Mouse (Mus musculus): ENCODE measurements around the gene Gon7. TPM values are rescaled to one million over a fixed set of nuclear protein-coding genes. Genes with fewer than 3 reads are reported as not detected.

Gon7 gene
- polyA plus RNA-seq, 1 experiment, result 11.0 TPM

GRCm38 (mm10) chr12:102705906-102706640, 51.5 kb downstream of the Gon7 start:
- H3K36me3 ChIP-seq (ENCODE audit: control insufficient read depth, insufficient read depth, low read length), result no peaks in the 10 kb centered on the region
- no peak overlapping the region for H3K27ac ChIP-seq (ENCODE audit: control insufficient read depth, insufficient read depth, low read depth, low read length)
- peaks cover 35% of the 10 kb centered on the region for H3K4me1 ChIP-seq (ENCODE audit: control insufficient read depth, insufficient read depth, low read length)
- H3K4me3 ChIP-seq (ENCODE audit: control insufficient read depth, low read depth, low read length), result no peak overlapping the region
- no peaks in the 10 kb centered on the region for H3K27me3 ChIP-seq (ENCODE audit: control insufficient read depth, insufficient read depth, low read length)
- TF ChIP-seq POLR2A (IDR thresholded peaks at IDR 0.05; ENCODE audit: control insufficient read depth, low read depth, low read length), result no peak
- TF ChIP-seq CTCF (IDR thresholded peaks at IDR 0.05; ENCODE audit: control insufficient read depth, insufficient read depth, insufficient replicate concordance, low read depth, low read length), result no peak

GRCm38 (mm10) chr12:102705216-102705871, 52.3 kb downstream of the Gon7 start:
- TF ChIP-seq CTCF (IDR thresholded peaks at IDR 0.05; ENCODE audit: control insufficient read depth, insufficient read depth, insufficient replicate concordance, low read depth, low read length) (peak; percentile 86), POLR2A (IDR thresholded peaks at IDR 0.05; ENCODE audit: control insufficient read depth, low read depth, low read length) (no peak)

GRCm38 (mm10) chr12:102704457-102705198, 53.0 kb downstream of the Gon7 start, which contains the start of gene Itpk1:
TSS of gene Itpk1 (minus strand) at chr12:102704930.
- H3K4me1 ChIP-seq (ENCODE audit: control insufficient read depth, insufficient read depth, low read length), result peaks cover 35% of the 10 kb centered on the region

More at GRCm38 (mm10) chr12:102705216-102705871, 52.3 kb downstream of the Gon7 start:
- Histone ChIP-seq H3K27me3 (ENCODE audit: control insufficient read depth, insufficient read depth, low read length) (no peaks in the 10 kb centered on the region), H3K4me3 (ENCODE audit: control insufficient read depth, low read depth, low read length) (peak overlapping the region; percentile 85), H3K4me1 (ENCODE audit: control insufficient read depth, insufficient read depth, low read length) (peaks cover 35% of the 10 kb centered on the region), H3K27ac (ENCODE audit: control insufficient read depth, insufficient read depth, low read depth, low read length) (peak overlapping the region; percentile 56), H3K36me3 (ENCODE audit: control insufficient read depth, insufficient read depth, low read length) (no peaks in the 10 kb centered on the region)

GRCm38 (mm10) chr12:102703921-102704408, 53.6 kb downstream of the Gon7 start:
- Histone ChIP-seq H3K36me3 (ENCODE audit: control insufficient read depth, insufficient read depth, low read length) (no peaks in the 10 kb centered on the region), H3K4me3 (ENCODE audit: control insufficient read depth, low read depth, low read length) (peak overlapping the region; percentile 95), H3K27me3 (ENCODE audit: control insufficient read depth, insufficient read depth, low read length) (no peaks in the 10 kb centered on the region), H3K27ac (ENCODE audit: control insufficient read depth, insufficient read depth, low read depth, low read length) (peak overlapping the region; percentile 57), H3K4me1 (ENCODE audit: control insufficient read depth, insufficient read depth, low read length) (peaks cover 35% of the 10 kb centered on the region)
- TF ChIP-seq POLR2A (IDR thresholded peaks at IDR 0.05; ENCODE audit: control insufficient read depth, low read depth, low read length), result no peak
- no peak for TF ChIP-seq CTCF (IDR thresholded peaks at IDR 0.05; ENCODE audit: control insufficient read depth, insufficient read depth, insufficient replicate concordance, low read depth, low read length)

More at GRCm38 (mm10) chr12:102704457-102705198, 53.0 kb downstream of the Gon7 start, which contains the start of gene Itpk1:
- peak; percentile 25; the same call in 1 of the 2 replicates for TF ChIP-seq POLR2A (IDR thresholded peaks at IDR 0.05; ENCODE audit: control insufficient read depth, low read depth, low read length)
- no peak for TF ChIP-seq CTCF (IDR thresholded peaks at IDR 0.05; ENCODE audit: control insufficient read depth, insufficient read depth, insufficient replicate concordance, low read depth, low read length)
- H3K36me3 ChIP-seq (ENCODE audit: control insufficient read depth, insufficient read depth, low read length), result no peaks in the 10 kb centered on the region
- peak within 1 kb of the TSS; percentile 95 for H3K4me3 ChIP-seq (ENCODE audit: control insufficient read depth, low read depth, low read length)
- H3K27ac ChIP-seq (ENCODE audit: control insufficient read depth, insufficient read depth, low read depth, low read length), result peak within 1 kb of the TSS; percentile 57
- H3K27me3 ChIP-seq (ENCODE audit: control insufficient read depth, insufficient read depth, low read length), result no peaks in the 10 kb centered on the region

GRCm38 (mm10) chr12:102703441-102703840, 54.2 kb downstream of the Gon7 start:
- TF ChIP-seq POLR2A (IDR thresholded peaks at IDR 0.05; ENCODE audit: control insufficient read depth, low read depth, low read length) (no peak), CTCF (IDR thresholded peaks at IDR 0.05; ENCODE audit: control insufficient read depth, insufficient read depth, insufficient replicate concordance, low read depth, low read length) (no peak)
- H3K4me1 ChIP-seq (ENCODE audit: control insufficient read depth, insufficient read depth, low read length), result peaks cover 35% of the 10 kb centered on the region
- H3K27ac ChIP-seq (ENCODE audit: control insufficient read depth, insufficient read depth, low read depth, low read length), result no peak overlapping the region; the same call in 1 of the 2 replicates

More at GRCm38 (mm10) chr12:102703441-102703840, 54.2 kb downstream of the Gon7 start:
- Histone ChIP-seq H3K4me3 (ENCODE audit: control insufficient read depth, low read depth, low read length) (peak overlapping the region; percentile 95), H3K36me3 (ENCODE audit: control insufficient read depth, insufficient read depth, low read length) (no peaks in the 10 kb centered on the region), H3K27me3 (ENCODE audit: control insufficient read depth, insufficient read depth, low read length) (no peaks in the 10 kb centered on the region)

Other genes with a start within 250 kb of the Gon7 start
- gene Chga, start 202.8 kb downstream of the Gon7 start, polyA plus RNA-seq (2012; rRNA removed), result 8.5 and 14.1 TPM in 2 replicates
- 32.3 and 35.2 TPM in 2 replicates for gene Itpk1, start 52.9 kb downstream of the Gon7 start, polyA plus RNA-seq (2012; rRNA removed)
- 7.9 and 8.8 TPM in 2 replicates for gene Moap1, start 14.1 kb downstream of the Gon7 start, polyA plus RNA-seq (2012; rRNA removed)
- gene Tmem251, start 14.0 kb downstream of the Gon7 start, polyA plus RNA-seq (2012; rRNA removed), result 0.90 and 1.1 TPM in 2 replicates
- 3.6 and 4.5 TPM in 2 replicates for gene Gm28051, start within 50 bp of the Gon7 start, polyA plus RNA-seq (2012; rRNA removed)
- gene Ubr7, start 164 bp upstream of the Gon7 start, polyA plus RNA-seq (2012; rRNA removed), result 44.5 and 47.2 TPM in 2 replicates
- gene Gm20604, start 869 bp upstream of the Gon7 start, polyA plus RNA-seq (2012; rRNA removed), result 28.7 and 31.3 TPM in 2 replicates
- 21.5 and 21.9 TPM in 2 replicates for gene Btbd7, start 120.7 kb upstream of the Gon7 start, polyA plus RNA-seq (2012; rRNA removed)
- 455 and 485 TPM in 2 replicates for gene Cox8c, start 141.5 kb upstream of the Gon7 start, polyA plus RNA-seq (2012; rRNA removed)
- gene Unc79, start 191.1 kb upstream of the Gon7 start, polyA plus RNA-seq (2012; rRNA removed), result 1.2 and 2.0 TPM in 2 replicates

Measured in testis, adult 2 months (tissue).